Mouse (Mus musculus) left cerebral cortex, adult 18-20 months (tissue): Measurements from ENCODE around the gene Kazn. TPM values are rescaled to one million over a fixed set of nuclear protein-coding genes. Genes with fewer than 3 reads are reported as not detected.
A peak's percentile ranks its signal among the peaks of the same experiment; 100 is the strongest.

Source experiments
- DNase-seq, 2 experiments: peaks; one replicate each; pipeline ENCODE4 v3.0.0; 2021 to 2022; ENCODE audit warnings: low spot score in 2 of 2, mixed read lengths in 1 of 2
- total RNA-seq, 2 experiments: library from RNA; stranded (reverse); gene quantifications; 2 replicates each; pipeline ENCODE4 v1.2.3; 2021

Kazn gene
- total RNA-seq, 2 experiments from 2014 or later = 76.8 to 79.4 TPM

DNA sequence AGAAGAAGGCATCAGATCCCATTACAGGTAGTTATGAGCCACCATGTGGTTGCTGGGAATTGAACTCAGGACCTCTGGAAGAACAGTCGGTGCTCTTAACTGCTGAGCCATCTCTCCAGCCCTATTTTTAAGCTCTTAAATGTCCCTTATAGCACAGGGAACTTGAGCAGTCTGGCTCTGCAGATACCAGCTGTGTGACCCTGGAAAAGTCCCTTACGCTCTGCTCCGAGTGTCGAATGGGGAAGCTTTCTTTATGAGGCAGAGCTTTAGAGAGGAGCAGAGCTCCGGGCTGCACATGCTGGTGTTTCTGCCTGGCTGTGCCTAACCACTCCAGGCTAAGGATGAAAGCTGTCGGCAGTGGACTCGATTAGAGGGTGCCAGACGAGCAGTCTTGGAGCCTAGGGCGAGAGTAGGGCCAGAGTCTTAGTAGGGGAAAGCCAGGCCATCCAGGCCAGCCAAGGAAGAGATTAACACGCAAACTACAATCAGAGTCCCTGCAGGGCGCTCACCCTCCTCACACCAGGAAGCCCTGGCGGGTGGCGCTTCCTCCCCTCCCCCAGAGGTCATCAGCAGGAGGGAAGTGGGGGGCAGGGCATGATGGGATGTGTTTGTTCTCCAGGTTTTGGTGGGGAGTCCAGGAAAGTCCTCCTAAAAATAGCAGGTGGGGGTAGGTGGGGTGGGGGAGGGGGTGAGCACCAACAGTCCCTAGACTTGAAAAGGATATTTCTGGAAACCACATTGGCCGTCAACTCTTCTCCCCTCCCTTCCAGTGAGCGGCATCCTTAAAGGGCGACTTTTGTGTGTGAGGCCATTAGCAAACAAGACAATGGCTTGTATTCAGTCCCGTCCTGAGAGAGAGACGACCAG, 73.1 kb downstream of the Kazn start:
- DNase-seq = no peak

DNA sequence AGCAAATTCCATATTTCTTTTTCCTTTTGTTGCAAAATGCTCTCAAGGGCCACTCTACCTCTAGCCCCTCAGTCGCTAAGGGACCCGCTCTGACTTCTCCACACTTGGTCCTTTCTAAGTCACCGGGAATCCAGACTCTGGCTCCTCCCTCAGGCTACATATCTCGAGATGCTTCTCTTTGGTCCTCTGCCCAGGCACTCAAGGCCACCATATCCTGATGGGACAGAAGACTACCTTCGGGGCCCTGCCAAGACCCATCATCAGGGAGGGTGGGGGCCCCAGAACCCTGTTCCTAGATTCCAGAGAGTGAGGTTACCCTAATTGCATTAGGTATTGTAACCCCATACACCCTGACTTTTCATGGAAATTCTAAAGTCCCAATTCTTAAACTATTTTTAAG, 73.8 kb downstream of the Kazn start:
- no peak for DNase-seq

DNA sequence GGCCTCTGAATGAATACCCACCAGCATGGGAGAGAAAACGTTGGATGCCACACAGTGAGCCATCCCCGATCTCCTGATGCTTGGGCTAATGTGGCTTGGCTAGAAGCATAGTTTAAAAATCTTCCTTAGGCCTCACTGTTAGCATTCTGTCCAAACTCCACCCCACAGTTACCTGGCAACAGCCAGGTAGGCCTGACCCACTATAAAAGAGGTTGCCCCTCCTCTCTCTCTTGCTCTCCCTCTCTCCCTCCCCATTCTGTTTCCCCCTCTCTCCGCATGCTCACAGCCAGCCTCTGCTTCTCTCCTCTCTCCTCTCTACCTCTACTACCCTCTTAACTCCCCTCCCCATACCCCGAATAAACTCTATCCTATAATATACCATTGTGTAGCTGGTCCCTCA, 74.8 kb downstream of the Kazn start:
- DNase-seq = no peak

DNA sequence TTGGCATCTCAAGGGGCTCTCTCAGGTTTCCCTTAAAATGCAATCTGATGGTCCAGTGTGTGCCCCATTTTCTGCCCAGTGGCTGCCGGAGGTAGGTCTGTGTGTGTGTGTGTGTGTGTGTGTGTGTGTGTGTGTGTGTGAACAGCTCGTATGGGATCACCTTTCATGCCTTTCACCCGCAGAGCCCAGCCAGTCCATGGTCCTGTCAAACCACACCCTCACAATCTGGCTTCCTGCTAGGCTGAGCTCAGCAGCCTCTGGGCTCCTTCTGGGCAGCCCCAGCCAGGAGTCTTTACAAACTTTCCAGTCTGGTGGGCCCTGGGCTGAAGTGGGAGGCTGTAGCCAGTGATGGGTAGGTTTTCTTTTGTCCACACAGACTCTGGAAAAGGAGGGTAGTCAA, 75.3 kb downstream of the Kazn start:
- no peak for DNase-seq

DNA sequence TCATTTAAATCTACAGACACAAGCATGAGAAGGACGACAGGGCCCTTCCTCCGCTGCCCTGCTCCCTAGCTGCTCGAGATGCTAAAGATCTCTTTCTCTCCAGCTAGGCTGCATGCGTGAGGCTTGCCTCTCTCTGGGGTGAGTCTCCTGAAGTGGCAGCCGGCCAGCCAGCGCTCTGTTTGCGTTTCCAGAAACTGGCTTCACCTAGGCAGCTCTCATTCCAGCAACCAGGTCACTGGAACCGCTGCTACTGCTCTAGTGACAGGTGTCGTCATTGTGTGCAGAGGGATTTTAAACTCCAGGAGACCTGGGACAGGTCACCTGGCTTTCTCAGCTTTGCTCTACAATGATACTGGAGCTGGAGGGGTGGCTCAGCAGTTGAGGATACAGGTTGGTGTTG, 76.5 kb downstream of the Kazn start:
- DNase-seq = no peak

DNA sequence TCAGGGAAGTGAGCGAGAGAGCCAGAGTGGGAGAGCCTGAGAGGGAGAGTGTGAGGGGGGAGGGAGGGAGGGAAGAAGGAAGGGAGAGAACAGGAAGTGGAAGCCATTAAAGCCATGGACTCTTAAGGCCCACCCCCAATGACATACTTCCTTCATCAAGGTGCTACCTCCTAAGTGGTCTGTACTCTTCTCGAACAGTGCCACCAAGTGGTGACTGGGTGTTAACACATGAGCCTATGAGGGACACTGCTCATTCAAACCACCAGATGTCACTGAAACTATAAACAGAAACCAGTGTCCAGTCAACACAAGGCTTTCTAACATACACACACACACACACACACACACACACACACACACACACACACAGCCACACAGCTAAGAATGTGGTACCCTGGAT, 77.1 kb downstream of the Kazn start:
- no peak for DNase-seq

DNA sequence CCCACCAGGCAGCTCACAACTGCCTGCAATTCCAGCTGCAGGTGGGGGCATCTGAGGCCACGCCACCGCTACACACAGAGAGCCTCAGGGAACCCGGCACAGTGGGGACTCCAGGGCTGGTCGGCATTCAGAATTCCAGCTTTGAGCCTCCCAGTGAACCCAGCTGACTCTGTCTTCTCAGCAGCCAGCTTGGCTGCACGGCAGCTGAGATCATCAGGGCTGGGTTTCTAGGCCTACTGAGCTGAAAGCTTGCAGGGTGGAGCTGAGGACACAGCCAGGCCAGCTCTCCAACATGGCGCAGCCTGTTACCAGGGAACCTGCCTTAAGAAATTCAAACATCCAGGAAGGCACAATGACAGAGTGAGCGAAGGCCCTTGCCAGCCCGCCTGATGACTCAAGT, 79.2 kb downstream of the Kazn start:
- peak in 1 of 2 experiments; percentile 22 for DNase-seq

DNA sequence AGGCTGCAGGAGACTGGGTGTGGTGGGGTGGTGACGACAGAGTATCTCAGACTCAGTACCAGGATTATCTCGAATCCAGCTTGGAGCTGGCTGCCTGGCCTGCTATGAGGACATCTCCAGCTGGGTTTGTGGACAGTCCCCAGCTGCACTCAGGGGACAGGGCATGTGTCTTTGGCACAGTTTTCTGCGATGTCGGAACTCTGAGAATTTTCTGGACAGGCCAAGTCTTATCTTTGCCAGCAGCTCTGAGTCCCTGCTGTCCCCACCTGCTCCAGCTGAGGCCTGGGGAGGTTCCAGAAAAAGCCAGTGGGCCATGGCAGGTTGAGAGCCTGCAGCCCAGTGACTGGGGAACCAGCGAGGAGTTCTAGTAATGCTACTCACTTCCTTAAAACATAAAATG, 82.7 kb downstream of the Kazn start:
- DNase-seq = no peak

DNA sequence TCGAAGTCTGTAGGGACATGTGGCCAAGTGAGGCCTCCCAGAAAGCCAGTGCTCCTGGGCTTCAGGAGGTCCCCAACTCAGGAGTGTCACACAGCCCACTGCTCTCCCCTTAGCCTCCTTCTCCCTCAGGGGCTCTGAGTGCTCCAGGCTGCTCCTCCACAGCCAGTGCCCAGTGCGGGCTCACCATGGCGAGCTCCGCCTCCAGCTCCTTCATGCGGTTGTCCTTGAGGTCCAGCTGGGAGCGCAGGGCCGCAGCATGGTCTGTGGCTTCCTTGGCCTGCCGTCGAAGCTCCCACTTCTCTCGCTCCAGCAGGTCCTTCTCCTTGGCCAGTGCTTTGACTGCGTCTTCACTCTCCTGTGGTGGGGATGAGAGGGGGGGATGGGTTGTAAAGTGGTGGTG, 85.0 kb downstream of the Kazn start:
- DNase-seq = no peak

DNA sequence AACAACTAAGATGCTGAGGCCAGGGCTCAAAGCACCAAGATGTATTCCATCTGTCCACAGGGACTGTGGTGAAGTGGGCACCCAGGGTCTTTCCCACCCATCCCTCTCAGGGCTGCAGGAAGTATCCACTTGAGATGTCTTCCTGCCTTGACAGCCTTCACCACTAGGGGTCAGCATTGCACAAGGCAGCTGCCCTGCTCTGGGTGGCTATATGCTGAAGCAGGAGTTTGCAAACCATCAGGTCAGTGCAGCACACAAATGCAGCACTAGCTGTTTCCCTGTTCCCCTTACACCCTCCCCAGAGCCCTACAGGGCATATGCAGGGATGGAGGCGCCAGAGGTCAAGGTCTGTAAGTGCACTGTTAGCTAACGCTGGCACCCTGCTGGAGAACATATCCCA, 85.7 kb downstream of the Kazn start:
- peak; percentile 84 to 92 for DNase-seq

DNA sequence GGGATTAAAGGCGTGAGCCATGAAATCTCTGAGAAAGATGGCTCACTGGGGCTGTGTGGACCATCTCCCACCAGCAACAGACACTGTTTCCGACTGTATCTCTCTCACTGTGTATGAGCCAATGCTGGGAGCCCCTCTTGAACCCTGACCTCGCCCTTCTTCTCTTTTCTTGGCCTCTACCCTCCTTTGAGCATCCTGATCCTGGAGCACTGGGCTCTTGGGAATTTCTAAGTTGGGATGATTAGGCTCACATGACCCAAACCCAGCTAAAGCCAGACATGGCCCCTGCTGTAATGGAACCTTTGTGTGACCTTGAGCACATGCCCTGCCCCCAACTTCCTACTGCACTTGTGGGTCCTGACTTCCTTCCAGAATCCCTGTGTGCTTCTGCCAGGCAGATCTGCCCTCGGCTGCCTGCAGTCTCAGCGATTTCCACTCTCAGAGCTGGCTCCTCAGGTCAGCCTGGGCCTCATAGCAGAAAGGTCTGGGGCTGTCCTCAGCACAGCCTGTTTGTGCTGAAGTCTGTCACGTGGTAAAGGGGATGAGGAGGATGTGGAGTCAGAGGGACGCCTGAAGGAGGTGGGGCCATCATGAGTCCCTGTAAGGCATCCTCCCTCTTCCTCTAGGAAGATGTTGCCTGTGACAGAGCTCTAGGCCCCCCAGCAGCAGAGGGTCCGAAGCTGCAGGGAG, 86.3 kb downstream of the Kazn start:
- DNase-seq = no peak

DNA sequence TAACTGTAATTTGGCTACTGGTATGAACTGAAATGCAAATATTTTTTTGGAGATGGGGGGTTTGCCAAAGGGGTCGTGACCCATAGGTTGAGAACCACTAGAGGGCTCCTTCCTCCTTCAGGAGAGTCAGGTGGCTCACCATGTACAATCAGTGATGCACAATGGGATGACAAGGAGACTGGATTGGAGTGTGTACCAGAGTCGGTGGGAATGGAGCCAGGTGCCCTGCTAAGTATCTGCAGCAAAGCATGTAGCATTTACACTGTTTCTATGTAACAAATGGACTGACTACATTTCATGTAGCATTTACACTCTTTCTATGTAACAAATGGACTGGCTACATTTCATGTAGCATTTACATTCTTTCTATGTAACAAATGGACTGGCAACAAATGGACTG, 89.1 kb downstream of the Kazn start:
- DNase-seq = no peak

DNA sequence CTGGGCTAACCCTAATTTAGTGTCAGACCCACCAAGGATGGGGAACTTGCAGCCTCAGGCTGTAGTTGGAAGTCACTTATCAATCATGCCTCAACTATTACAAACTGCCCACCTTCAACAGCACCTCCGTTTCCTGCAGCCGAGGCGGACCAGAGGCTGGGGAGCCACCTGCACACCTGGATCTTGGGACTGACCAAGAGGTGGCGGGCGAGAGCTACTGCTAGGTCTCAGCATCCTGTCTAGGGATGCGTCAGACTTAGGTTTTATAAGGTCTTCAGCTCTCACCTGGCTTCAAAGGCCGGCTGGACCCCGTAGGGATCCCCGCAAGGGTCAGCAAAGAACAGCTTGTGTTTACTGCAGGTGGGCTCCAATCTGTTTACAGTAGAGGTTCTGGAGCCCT, 90.0 kb downstream of the Kazn start:
- DNase-seq = no peak

DNA sequence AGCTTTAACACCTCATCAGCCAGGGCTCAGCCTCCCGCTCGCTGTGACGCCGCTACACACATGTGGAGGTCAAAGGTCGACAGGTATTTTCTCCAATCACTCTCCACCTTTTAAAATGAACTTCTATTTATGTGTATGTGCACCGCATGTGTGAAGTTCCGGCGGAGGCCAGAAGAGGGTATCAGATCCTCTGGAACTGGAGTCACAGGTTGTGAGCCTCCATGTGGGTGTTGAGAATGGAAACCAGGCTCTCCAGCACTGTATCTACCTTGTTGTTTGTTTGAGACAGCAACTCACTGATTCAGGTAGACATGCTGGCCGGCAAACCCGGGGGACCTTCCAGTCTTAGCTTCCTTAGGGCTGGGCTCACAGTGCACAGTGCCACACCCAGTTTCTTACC, 91.5 kb downstream of the Kazn start:
- no peak for DNase-seq

DNA sequence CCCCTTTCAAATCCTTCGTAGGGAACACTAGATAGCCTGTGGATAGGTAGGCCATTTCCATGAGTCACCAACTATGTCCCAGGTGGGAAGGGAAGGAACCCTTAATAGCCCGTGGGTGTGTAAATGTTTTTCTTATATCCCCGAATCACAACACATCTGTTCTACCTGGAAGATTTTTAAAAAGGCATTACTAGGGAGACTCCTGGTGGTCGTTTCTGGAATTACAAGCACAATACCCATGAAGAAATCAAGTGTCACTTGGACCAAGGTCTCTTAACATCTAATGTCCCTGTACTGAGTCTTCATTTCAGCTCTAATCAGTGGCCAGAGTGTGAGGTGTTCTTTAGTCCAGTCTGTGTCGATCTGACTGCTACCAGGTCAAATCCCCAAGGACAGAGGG, 95.1 kb downstream of the Kazn start:
- DNase-seq = no peak

DNA sequence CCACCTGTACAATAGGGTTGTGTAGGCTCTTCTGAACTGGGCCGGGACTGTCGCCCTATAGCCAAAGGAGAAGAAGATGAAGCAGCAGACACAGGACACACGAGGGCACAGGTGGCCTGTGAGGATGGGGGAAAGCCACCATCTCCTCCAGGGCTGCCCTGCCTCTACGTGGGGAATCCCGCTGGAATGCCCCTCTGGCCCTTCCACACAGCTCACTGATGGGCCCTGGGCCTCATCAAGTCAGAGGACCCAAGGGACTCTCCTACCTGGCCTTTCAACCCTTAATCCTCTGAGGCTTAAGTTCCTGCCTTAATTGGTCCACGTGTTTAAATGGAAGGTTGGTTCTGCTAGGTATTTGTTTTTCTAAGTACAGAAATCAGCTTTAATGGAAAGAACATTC, 95.9 kb downstream of the Kazn start:
- no peak for DNase-seq

DNA sequence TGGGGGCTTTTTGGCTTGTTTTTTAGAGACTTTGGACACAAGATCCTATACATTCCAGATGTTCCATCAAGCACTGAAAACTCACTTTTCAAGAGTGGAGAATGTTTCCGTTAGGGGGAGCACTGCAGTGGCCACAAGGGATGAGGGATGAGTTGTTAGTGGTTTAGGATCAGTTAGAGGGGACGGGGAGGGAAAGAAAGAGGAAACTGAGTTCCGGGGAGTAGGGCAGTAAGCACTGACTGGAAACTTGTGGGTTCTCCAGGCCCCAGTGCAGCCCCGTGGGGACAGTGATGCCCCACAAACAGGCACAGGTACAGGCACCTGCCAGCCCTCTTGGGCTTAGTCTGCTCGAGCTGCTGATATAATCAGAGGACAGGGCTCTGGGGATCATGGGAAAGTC, 99.5 kb downstream of the Kazn start:
- DNase-seq = no peak

DNA sequence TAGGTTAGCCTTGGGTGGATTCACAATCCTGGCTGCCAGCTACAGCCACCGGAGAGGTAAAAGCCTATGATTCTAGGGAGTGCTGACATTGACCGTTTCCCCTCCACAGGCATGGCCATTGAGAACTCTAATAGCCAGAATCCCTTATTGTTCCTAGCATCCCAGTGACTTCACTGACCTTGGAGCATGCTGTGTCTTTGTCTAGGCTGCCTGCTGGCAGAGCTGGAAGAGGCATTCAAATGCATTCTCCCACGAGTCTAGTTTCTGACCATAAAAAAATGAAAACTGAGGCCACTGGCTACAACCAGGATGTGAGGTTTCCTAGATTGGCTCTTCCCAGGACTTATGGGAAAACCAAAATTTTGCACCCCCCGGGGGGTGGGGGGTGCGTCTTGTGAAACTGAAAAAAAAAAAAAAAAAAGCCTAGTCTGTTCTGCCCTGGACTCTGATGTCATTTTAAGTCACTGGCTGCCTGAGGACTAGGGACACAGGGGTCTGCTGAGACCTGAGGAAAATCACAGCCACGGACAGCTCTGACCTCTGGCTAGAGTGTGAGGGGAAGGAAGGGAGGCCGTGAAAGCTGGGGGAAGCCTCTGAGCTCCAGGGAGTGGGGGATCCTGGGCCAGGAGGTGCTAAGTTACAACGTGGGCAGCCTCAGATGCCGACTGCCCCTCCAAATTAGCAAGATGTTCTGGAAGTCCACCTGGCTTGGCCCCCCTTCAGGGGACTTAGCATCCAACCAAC, 100.7 kb downstream of the Kazn start:
- no peak for DNase-seq

DNA sequence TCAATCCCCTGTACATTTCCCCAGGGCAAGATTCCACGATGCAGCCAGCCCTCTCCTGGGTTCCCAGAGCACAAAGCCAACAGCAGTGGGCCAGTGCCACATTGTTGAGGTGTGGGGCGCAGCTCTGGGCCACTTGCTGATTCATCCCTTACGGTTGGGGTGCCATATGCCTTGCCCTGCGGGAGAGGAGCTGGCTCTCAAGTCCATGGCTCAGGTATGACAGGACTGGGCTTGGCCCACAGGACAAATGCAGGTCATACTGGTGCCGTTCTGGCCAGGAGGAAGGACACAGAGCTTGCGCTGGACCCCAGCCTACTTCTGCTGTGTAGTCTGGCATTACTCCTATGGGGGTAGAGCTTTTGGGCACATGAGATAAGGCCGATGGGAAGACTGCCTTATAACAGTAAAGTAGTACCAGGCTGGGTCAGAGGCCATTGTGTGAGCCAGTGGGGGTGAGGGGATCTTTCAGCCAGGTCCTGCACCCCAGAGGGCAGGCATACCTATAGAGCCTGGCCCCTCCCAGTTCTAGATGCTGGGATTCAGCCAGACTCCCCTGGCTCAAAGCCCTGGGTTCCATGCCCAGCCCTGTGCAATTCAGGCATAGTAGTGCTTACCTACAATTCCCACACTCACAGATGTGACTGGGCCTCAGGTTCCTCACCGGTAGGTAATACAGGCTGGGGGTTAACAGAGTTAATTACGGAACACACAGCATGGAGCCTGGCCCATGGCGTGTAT, 102.3 kb downstream of the Kazn start:
- DNase-seq = no peak

DNA sequence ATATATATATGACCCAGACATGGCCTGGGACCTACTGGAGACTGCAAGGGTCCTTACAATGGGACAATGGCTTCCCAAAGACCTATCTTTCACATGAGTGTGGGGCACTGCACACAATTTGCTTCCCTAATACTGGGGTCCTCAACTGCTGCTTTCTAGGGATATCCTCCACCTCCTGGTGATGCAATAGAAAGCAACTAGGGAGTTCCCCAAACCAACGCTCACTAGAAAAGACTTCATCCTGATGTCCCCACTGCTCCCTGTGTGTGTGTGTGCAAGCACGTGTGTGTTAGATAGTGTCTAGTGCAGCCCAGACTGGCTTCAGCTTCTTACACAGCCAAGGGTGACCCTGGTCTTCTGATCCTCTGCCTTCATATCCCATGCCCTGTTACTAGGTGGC, 103.7 kb downstream of the Kazn start:
- DNase-seq = no peak

DNA sequence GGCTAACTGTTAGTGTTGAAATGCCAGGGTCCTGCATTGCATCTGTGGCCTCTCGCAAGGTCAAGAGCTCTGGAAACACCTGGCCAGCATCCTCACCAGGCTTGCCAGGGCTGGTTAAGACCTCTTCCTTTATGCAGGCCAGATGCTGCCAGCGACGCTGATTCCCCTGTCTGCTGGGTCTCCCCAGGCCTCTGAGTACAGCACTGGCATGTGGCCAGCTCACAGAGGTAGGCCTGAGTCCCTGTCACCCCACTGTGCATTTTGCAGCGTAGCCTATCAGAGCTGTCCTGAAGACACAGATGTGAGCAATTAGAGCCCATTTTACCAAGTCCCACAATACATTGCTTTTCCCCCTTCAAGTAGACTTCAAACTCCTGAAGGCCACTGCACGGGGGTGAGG, 109.0 kb downstream of the Kazn start:
- no peak for DNase-seq
